ENCODE assay signal across 8 mouse cellular contexts in genomic region chr4:126468285-126468901, GRCm38 (mm10). TPM values are rescaled to one million over a fixed set of nuclear protein-coding genes. Genes with fewer than 3 reads are reported as not detected.
DNase-seq lines count a peak whose midpoint lies in the region; ATAC-seq lines count a peak whose summit lies in the region.

Gene Ago1, minus strand, starts transcription at chr4:126468583.

- peak within 1 kb of the TSS; percentile 96 for H3K4me3 ChIP-seq in heart, embryonic 13.5 days
- peak within 1 kb of the TSS; percentile 83 for H3K4me3 ChIP-seq in liver, embryonic 12.5 days
- H3K4me3 ChIP-seq in stomach, embryonic 15.5 days (replicated peaks): peak within 1 kb of the TSS; percentile 99

- peak within 1 kb of the TSS; percentile 81 for H3K4me2 ChIP-seq in heart, embryonic 13.5 days
- H3K4me2 ChIP-seq in liver, embryonic 12.5 days: peak within 1 kb of the TSS; percentile 95
- peak within 1 kb of the TSS; percentile 78 for H3K4me2 ChIP-seq in stomach, embryonic 15.5 days

- H3K4me1 ChIP-seq in heart, embryonic 13.5 days: peaks cover 43% of the 10 kb centered on the region
- H3K4me1 ChIP-seq in liver, embryonic 12.5 days: peaks cover 54% of the 10 kb centered on the region
- peaks cover 32% of the 10 kb centered on the region for H3K4me1 ChIP-seq in stomach, embryonic 15.5 days

- no peaks in the 10 kb centered on the region for H3K9me3 ChIP-seq in heart, embryonic 13.5 days
- H3K9me3 ChIP-seq in liver, embryonic 12.5 days (replicated peaks): no peaks in the 10 kb centered on the region
- no peaks in the 10 kb centered on the region for H3K9me3 ChIP-seq in stomach, embryonic 15.5 days

- peak within 1 kb of the TSS; percentile 94 for H3K9ac ChIP-seq in heart, embryonic 13.5 days
- H3K9ac ChIP-seq in liver, embryonic 12.5 days: peak within 1 kb of the TSS; percentile 87
- H3K9ac ChIP-seq in stomach, embryonic 15.5 days: peak within 1 kb of the TSS; percentile 89

- peak within 1 kb of the TSS; percentile 86 for H3K27ac ChIP-seq in heart, embryonic 13.5 days (replicated peaks)
- H3K27ac ChIP-seq in liver, embryonic 12.5 days: peak within 1 kb of the TSS; percentile 84
- peak within 1 kb of the TSS; percentile 84 for H3K27ac ChIP-seq in stomach, embryonic 15.5 days

- peak; percentile 96 for ATAC-seq in erythroid progenitor cell, adult 5-6 weeks (replicated peaks; ENCODE audit: low FRiP score, poor library complexity, severe bottlenecking)
- peak; percentile 86 for ATAC-seq in heart, embryonic 13.5 days (ENCODE audit: extremely low read depth, insufficient number of reproducible peaks, low FRiP score, low TSS enrichment)
- ATAC-seq in liver, embryonic 12.5 days: peak; percentile 87
- peak; percentile 86 for ATAC-seq in stomach, embryonic 15.5 days (ENCODE audit: insufficient read depth, low FRiP score, low read depth)

- peak; percentile 96 for DNase-seq in CD4-positive helper T cell, adult 2 months (ENCODE audit: low read depth, low spot score)
- DNase-seq in brain, embryonic 18.5 days (ENCODE audit: low read depth, low spot score): peak; percentile 89
- peak; percentile 96 for DNase-seq in kidney, postnatal 10 days
- peak; percentile 94 to 96 for DNase-seq in natural killer cell, adult 2 months (ENCODE audit: low spot score in 2 of 2)

- no peaks in the 10 kb centered on the region for H3K36me3 ChIP-seq in heart, embryonic 13.5 days
- H3K36me3 ChIP-seq in liver, embryonic 12.5 days: no peaks in the 10 kb centered on the region
- no peaks in the 10 kb centered on the region for H3K36me3 ChIP-seq in stomach, embryonic 15.5 days

- H3K27me3 ChIP-seq in heart, embryonic 13.5 days (replicated peaks): no peaks in the 10 kb centered on the region
- no peaks in the 10 kb centered on the region for H3K27me3 ChIP-seq in liver, embryonic 12.5 days (replicated peaks)
- no peaks in the 10 kb centered on the region for H3K27me3 ChIP-seq in stomach, embryonic 15.5 days (replicated peaks)

- WGBS in heart, embryonic 13.5 days: 0% methylated on average over 50 of the region's 55 CpGs
- under 1% methylated on average over 55 of the region's 55 CpGs for WGBS in liver, embryonic 12.5 days (ENCODE audit: insufficient replicate concordance)
- WGBS in stomach, embryonic 15.5 days: under 1% methylated on average over 54 of the region's 55 CpGs

RNA-seq across cellular contexts. Expression of gene Ago1, which starts in this region (rescaled TPM):
- 4.2 and 4.3 TPM in 2 replicates for total RNA-seq in erythroid progenitor cell, adult 5-6 weeks (2015; ENCODE audit: low replicate concordance)
- 1.8 and 3.6 TPM in 2 replicates for total RNA-seq in erythroid progenitor cell, adult 5-6 weeks (2017; ENCODE audit: low replicate concordance)
- 2.7 and 2.8 TPM in 2 replicates for polyA plus RNA-seq in heart, embryonic 13.5 days (2015; fragmentation: Nextera tagmentation; extraction: Ambion mirVana)
- polyA plus RNA-seq in liver, embryonic 12.5 days (2016; fragmentation: Nextera tagmentation; extraction: Ambion mirVana): 1.4 and 1.7 TPM in 2 replicates
- 5.1 and 5.2 TPM in 2 replicates for polyA plus RNA-seq in stomach, embryonic 15.5 days (2015; fragmentation: Nextera tagmentation; extraction: Ambion mirVana)

Comparison
In these comparisons a context has a peak if more than half of its experiments do, and no peak if none do; other contexts are left out.
1. Peak in every context shown above with its lines: DNase-seq, ATAC-seq, H3K4me3 ChIP-seq and H3K27ac ChIP-seq.